Mouse (Mus musculus): ENCODE measurements around the gene Ak6.

- no peak for TF ChIP-seq CTCF (IDR thresholded peaks at IDR 0.05; ENCODE audit: control insufficient read depth, insufficient read depth, insufficient replicate concordance, low read depth, low read length)
- no peak for TF ChIP-seq POLR2A (IDR thresholded peaks at IDR 0.05; ENCODE audit: control insufficient read depth, low read depth, low read length)
Observed at GRCm38 (mm10) chr13:100634106-100634691, 16.6 kb upstream of the Ak6 start.
